Mouse (Mus musculus) colon, adult 2 months (tissue): ENCODE results near the gene Gm21731. TPM values are rescaled to one million over a fixed set of nuclear protein-coding genes. Genes with fewer than 3 reads are reported as not detected.

Experiments used
- polyA plus RNA-seq: library from polyadenylated mRNA; depleted of rRNA; stranded (reverse); fragments of >200 nt; gene quantifications from 2 replicates; pipeline ENCODE4 v1.2.3, GENCODE M21; 2012; rRNA removed

Gm21731 gene
- not detected in 2 replicates for polyA plus RNA-seq

DNA sequence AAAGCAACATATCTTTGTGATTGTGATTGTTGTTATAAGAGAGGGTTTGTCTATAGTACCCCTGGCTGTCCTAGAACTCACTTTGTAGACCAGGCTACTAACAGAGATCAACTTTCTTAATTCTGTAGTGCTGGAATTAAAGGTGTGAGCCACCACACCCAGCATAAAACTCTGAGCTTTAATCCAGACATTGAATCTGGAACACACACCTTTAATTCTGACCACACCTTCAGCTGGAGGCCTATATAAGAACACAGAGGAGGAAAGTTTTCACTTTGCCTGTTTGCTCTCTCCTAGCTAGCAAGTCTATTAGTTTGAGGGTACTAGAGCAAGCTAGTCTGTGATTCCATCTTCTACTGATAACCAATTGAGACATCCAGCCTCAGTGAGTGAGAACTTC, at the start of gene Gm21731:
Gene Gm21731, plus strand, starts transcription at position 301 of the 400 bp plus-strand sequence.

DNA sequence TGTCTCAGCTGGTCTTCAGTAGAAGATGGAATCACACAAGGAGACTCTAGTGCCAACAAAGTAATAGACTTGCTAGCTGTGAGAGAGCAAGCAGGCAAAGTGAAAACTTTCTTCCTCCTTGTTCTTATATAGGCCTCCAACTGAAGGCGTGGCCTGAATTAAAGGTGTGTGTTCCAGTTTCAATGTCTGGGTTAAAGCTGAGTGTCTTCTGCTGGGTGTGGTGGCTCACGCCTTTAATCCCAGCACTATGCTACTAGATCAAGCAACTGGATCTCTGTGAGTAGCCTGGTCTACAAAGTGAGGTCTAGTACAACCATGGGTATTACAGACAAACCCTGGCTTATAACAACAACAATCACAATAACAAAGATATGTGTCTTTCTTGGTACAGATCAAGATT, 23.1 kb upstream of the Gm21731 start, which contains the start of gene Gm21762:
Gene Gm21762, minus strand, starts transcription at position 101 of the 400 bp plus-strand sequence.

DNA sequence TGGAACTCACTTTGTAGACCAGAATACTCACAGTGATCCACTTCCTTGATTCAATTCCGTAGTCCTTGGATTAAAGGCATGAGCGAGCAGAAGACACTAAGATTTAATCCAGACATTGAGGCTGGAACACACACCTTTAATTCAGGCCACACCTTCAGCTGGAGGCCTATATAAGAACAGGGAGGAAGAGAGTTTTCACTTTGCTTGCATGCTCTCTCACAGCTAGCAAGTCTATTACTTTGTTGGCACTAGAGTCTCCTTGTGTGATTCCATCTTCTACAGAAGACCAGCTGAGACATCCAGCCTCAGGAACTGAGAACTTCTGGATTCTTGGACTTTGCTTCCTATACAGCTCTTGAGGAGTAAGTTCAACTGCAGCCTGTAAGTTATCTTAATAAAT, 24.0 kb downstream of the Gm21731 start, which contains the start of gene AF067061:
Gene AF067061, plus strand, starts transcription at position 245 of the 400 bp plus-strand sequence.

Other genes with a start within 250 kb of the Gm21731 start
- gene Gm36079, start 212.1 kb upstream of the Gm21731 start, polyA plus RNA-seq, result not detected in 2 replicates
- 0.29 and 0.31 TPM in 2 replicates for gene Gm21188, start 186.9 kb upstream of the Gm21731 start, polyA plus RNA-seq
- not detected in 2 replicates for gene Gm20767, start 98.9 kb upstream of the Gm21731 start, polyA plus RNA-seq
- not detected in 2 replicates for gene Gm21818, start 66.7 kb upstream of the Gm21731 start, polyA plus RNA-seq
- not detected in 2 replicates for gene Gm21762, start 23.2 kb upstream of the Gm21731 start, polyA plus RNA-seq
- not detected in 2 replicates for gene AF067061, start 24.0 kb downstream of the Gm21731 start, polyA plus RNA-seq
- 0.31 TPM in 1 of 2 replicates, not detected in the other for gene BC147527, start 61.3 kb downstream of the Gm21731 start, polyA plus RNA-seq
- gene Tcstv3, start 77.8 kb downstream of the Gm21731 start, polyA plus RNA-seq, result not detected in 2 replicates